Mouse (Mus musculus) frontal cortex, adult (tissue): ENCODE results near the gene Hsph1.

Source experiments
- ATAC-seq: cut with Nextera tagmentation; 2 replicates; pipeline ENCODE4 v1.9.2; 2017; ENCODE audit warnings: mild to moderate bottlenecking, moderate library complexity, mixed read lengths; ENCODE audit not compliant: low TSS enrichment

Hsph1 gene

GRCm38 (mm10) chr5:149642366-149642765 lies 6.2 kb upstream of the Hsph1 start:
- ATAC-seq: peak; percentile 85

DNA sequence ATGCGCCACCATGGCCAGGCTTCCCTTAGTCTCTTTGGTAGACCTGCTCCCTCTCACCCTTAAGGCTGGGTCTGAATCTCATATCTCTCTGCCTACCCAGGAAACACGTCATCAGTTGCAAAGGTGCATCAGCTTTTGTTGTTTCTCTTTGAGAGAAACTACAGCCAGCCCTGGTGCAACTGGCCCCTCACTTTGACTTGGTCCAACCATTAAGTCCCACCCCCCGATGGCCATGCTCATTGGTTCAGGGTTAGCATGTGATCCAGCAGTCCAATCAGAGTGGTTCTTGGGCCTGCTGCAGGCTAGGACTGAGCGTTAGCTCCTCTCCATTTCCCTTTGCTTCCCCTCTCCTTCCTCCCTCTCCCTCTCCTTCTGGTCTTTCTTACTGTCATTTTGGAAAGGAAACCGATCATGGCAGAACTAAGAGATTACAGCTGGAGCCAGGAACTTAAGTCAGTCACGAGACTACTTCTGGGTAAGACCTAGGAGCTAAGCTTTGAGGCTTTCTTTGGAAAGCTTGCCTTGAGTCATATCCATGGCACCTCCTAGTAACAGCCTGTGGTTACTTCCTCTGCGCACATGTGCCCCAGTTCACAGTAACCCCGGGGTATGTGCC lies 5.2 kb upstream of the Hsph1 start:
- no peak for ATAC-seq

DNA sequence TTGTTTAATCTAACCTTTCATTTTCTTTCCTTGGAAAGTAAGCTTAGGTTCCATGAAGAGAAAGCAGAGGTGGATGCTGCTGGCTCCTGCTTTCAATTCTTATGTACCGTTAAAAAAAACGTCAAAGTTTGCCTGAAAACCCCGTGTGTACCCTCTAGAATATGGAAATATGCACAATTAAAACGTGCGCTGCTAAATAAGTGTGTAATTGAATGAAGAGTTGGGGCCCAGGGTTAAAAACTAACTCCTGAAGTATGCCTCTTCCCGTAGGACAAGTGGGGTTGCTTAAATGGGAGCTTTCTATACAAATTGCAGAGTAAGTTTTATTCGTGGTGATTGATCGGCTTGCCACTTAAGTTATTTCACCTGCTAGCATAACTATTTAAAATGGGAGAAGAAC lies 1.1 kb upstream of the Hsph1 start:
- no peak for ATAC-seq

DNA sequence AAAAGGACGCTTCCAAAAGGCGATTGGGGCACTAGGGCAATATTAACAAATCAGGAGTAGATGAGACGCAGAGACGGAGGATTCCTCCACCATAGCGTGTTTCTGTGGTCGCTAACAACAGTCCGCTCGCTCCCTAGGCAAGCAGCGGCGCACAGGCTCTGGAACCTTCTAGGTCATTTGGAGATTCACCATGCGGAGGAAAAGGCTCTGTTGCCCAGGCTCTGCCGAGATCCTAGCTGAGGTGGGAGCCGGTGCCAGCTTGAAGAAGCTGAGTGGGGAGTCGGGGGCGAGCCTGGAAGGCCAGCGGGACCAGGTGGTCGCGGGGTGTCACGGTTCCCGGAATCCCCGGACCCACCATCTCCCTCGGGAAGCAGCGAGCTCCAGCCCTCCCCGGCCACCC lies 620 bp downstream of the Hsph1 start:
- ATAC-seq: peak; percentile 21

- ATAC-seq: no peak
Observed at GRCm38 (mm10) chr5:149634409-149635035, 1.7 kb downstream of the Hsph1 start.

- ATAC-seq: no peak
Observed at GRCm38 (mm10) chr5:149625547-149625946, 10.6 kb downstream of the Hsph1 start.

- peak; percentile 64 for ATAC-seq
Observed at GRCm38 (mm10) chr5:149623815-149624675, 12.1 kb downstream of the Hsph1 start.

- no peak for ATAC-seq
Observed at GRCm38 (mm10) chr5:149622644-149623043, 13.5 kb downstream of the Hsph1 start.

GRCm38 (mm10) chr5:149622152-149622551 lies 14.0 kb downstream of the Hsph1 start:
- peak; percentile 63 for ATAC-seq

DNA sequence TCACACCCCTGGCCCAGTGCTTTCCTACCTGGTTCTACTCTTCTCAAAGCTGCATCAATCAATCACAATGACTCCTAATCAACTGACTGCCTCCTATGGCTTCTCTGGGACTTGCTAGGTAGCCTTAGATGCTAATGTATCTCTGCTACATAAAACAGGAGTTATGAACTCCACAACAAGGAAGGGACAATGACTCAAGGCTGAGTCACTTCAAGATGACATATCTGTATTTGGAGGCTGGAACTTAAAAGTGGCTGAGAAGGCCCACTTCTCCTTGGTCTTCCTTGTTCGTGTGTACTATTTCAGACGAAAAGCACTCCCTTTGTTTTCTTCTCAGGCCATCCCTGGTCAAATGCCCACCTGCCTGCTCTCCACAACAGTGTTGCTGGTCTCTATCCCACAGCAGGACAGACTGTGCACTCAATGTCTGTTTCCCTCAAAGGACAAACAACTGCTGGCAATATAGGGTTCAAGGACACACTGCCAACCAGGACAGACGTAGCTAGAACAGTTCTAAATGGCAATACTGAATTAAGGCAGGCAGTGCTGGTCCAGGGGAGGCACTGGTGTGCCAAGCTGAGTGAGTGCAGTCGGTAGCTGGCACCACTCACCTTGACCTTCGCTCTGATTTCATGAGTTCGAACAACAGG lies 18.3 kb downstream of the Hsph1 start:
- ATAC-seq: no peak

DNA sequence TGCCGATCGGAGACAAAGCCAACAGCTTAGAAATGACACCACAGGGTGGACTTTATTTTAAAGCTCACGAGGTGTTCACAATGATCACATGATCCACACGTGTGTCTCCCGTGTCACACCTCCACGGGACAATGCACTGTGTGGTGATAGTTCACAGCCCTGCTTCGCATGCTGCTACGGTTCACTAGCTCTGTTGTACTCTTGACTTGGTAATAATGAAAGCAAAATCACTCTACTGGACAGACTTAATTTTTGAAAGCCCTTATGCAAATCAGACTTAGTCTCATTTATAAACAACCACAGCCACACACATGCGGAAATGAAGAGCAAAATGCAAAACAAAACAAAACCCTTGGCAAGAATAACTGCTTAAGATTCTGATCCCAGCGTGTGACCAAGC lies 19.4 kb downstream of the Hsph1 start:
- ATAC-seq: no peak

DNA sequence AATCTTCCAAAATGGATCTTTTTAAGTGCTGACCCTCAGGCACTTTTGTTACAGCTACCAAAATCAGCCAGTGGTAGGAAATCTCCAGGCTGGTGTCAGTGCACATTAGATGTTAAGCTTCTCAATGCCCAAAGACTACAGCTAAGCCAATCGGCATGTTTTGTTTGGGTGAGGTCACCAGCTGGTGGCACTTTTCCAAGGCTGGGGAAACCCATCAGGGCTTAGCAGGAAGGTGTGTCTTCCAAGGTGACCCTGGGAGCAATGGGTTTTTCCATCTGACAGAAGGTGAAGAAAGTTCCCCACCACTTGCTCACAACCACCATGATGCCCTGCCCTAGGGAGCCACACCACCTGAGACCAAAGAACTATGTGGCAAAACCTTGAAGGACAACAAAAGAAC lies 20.0 kb downstream of the Hsph1 start:
- ATAC-seq: no peak

DNA sequence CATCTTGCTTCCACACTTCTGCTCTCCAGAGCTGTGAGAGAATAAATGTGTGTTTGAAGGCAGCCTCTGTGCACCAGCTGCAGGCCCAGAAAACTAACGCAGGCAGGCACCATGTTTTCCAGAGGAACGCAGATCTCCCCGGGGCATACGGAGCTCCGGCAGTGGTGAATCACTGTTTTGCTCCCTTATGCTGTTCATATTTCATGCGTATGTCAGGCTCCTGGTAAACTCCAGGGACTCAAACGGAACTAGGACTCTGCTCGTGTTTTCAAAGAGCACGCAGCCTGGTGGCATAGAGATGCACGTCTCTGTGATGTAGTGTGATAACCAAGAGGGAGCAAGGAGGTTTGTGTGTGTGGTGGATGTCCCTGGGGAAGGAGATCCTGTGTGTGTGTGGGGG lies 23.4 kb downstream of the Hsph1 start:
- ATAC-seq: peak; percentile 63

DNA sequence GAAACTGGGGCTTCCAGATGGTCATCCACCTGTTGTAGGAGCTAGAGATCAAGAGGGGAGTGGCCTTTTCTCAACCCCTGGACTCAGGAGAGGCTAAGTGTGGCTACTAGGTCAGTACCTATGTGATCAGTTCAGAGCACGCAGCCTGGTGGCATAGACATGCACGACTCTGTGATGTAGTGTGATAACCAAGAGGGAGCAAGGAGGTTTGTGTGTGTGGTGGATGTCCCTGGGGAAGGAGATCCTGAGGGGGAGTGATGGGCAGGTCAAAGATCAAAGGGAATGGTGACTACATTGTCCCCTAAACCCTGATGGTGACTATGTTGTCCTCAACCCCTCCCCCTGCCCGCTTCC lies 24.0 kb downstream of the Hsph1 start:
- ATAC-seq: peak; percentile 18; the same call in 1 of the 2 replicates

GRCm38 (mm10) chr5:149611476-149612164 lies 24.6 kb downstream of the Hsph1 start:
- ATAC-seq: peak; percentile 24; the same call in 1 of the 2 replicates

DNA sequence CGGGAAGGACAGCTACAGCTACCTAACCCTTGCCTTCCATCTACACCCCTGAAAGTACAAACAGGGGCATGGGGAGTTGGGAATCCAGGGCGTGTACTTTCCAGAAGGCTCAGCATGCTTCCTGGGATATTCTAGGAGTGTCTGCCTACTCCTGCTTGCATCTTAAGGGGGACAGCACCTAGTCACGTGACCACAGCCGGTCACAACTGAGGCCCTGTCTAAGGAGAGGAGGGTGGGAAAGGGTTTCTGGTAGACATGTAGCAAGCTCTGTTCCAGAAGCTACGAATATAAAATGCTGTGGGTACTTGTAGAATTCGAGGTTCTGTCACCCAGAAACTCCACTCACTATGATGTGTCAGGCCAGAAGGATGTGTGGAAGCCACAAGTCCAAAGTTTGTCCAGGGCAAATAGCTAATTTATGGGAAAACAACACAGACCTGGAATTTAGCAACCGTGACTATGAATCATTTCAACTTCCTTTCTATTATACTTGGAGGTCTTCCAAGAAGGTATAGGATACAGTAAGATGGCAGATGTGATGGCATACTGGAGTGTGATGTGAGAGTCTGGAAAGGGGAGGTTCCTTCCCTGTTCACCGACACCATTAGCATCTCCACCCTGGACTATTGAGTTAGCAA lies 29.0 kb downstream of the Hsph1 start:
- ATAC-seq: no peak

DNA sequence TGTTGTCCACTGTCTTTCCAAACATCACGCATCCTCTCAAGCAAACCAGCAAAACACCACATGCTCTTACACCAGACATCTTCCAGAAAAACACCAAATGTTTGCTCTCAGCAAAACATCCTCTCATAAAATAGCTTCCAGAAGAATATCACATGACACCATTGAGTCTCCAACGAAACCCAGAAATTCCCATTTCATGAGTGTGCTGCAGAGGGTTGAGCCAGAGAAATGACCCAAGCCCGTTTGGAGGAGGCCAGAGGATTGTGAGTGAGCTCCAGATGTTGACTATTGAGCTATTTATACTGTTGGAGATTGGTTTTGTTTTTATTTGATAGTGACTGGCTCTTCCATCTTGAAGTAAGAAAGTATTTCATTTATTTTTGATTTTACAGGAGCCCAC lies 32.9 kb downstream of the Hsph1 start:
- ATAC-seq: no peak

DNA sequence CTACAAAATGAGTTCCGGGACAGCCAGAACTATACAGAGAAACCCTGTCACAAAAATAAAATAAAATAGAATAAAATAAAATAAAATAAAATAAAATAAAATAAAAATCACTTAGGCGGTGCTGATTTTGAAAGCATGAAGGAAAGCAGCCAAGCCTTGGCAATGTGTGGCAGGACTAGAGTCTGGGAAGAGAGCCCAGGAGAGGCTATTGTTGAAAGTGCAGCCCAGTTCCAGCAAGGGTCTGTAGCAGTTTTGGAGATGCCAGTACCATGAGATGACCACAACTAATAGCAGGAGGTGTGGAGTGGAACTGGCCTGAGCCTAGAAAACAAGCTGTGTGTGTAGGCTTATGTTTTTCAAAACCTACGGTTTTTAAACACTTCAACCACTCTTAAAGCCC lies 34.2 kb downstream of the Hsph1 start:
- no peak for ATAC-seq

DNA sequence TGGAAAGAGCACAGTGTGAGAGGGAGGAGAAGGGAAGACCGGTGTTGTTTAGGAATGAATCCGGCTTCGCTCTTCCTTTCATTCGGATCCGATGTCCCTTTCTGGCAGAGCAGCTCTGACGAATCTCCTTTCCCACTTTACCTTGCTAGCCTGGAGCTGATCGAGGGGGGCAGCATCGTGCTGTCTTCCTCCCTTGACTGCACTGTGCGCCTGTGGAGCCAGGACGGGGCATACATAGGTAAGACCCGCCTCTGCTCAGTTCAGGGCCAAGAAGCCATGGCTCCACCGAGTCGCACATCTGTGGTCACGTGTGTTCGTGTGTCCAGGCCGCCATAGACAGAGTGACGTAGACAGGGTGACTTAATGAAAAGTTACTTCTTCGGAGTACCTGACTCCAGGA lies 38.8 kb downstream of the Hsph1 start:
- peak; percentile 64; the same call in 1 of the 2 replicates for ATAC-seq

DNA sequence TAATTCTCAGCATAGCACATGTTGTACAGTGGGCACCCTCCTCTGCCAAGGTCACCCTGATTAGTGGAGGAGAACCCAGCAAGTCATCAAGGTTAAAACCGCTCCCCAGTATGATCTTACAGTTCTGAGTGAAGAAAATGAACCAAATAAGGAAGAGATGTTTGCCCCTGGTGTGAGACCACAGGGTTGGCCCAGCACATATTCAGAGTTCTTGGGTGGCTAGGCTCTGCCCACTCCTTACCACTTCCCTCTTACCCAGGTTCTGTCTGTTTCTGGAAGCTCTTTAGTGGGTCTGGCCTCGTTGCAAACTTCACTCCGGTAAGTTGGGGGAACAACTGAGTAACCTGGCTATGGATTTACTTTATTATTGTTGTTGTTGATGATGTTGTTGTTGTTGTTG lies 42.0 kb downstream of the Hsph1 start:
- ATAC-seq: no peak

GRCm38 (mm10) chr5:149589932-149590331 lies 46.2 kb downstream of the Hsph1 start:
- no peak for ATAC-seq
